Mouse (Mus musculus) brain, embryonic 18.5 days (tissue): Measurements from ENCODE around the gene Rbfox2.
A peak's percentile ranks its signal among the peaks of the same experiment; 100 is the strongest.

Experiments used
- DNase-seq: peaks from one replicate; pipeline ENCODE4 v3.0.0-alpha.2; 2012; ENCODE audit warnings: low read depth, low spot score

The Rbfox2 gene

DNA sequence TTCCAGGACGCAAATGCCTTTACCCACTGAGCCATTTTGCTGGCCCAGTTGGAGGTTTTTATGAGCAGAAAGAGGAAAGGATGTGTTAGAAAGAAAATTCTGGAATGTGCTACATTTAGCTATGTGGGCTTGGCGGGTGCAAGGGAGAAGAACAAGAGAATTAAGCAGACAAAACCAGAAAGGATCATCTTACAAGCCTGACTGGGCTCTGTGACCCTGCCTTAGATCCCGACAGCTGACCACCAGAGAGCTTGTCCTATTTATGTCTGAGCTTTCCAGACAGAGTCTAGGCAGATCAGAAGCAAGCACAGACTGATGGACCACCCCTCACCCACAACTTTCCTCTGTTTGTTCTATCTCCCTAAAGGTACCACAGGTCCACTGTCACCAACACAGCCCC lies 275.5 kb downstream of the Rbfox2 start:
- no peak for DNase-seq

DNA sequence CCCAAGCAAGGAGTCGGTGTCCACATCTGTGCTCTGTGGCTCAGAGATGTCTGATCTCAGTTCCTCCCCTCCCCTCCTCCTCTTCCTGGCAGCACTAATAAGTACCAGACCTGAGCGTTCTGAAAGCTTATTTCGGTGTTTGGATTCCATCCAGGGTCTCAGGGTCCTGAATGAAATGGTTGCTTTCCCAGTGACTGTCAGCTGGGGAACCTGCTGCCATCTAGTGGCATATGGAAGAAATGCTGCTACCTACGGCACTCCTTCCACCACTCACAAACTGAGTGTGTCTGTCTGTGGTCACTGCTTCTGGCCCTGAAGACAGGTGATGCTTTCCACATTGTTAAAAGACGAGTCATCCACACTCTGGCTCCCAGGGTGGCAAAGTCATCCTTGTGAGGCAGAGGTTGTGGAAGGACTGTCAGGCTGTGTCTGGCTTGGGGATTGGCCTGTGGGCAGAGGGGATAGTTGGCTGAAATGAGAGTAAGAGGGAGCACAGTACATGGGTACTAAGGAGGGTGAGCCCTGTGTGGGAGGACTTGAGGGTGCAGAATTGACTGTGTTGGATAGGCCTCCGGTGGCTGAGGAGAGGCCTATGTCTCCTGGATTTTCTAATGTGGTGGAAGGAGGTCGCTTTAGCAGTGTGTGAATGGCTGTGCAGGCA lies 277.3 kb downstream of the Rbfox2 start:
- peak; percentile 61 for DNase-seq
